Mouse (Mus musculus): ENCODE measurements around the gene Timd2.
A peak's percentile ranks its signal among the peaks of the same experiment; 100 is the strongest.
"Not testable (repeated sequence)": the region's sequence is repeated elsewhere in the genome, so short reads cannot be mapped to it uniquely, and the experiment has no call there.

Gene Timd2

GRCm38 (mm10) chr11:46652476-46652875, 54.4 kb downstream of the Timd2 start:
- DNase-seq: no peak

DNA sequence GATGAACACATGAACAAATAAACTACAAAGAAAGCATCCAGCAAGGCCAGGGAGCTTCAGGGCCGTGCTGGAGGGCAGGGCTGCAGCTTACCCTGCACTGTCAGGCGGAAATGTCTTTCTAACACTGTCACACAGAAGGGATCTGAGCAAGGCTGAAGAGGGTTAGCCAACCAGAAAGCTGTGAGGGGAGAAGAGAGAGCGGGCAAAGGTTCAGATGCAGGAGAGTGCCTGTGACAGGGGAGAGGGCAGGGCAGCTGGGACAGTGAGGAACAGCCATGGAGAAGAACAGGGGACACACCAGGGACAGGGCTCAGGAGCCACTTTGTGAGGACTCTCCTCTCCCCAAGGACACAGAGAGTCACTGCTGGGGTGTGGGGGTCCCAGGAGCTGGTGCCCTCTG, 57.2 kb downstream of the Timd2 start:
- not testable (repeated sequence) for DNase-seq

DNA sequence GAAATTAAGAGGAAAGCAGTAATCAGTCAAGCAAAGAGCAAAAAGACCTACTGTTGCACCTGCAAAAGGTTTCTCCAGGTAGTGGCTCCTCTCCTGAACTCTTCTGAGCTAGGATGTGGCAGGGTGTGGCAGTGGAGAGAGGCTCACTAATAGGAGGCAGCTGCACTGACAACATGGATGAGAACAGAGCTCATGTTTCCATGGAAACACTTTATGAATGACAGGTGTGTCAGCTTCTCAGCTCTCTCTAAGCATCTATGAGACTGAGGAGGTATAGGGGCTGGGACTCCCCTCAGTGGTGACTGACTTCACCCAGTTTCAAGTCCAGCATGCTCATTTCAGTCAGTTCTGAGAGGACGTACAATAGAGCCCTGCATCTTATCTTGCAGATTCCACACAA, 62.0 kb downstream of the Timd2 start:
- no peak for DNase-seq

- no peak for DNase-seq
Observed at GRCm38 (mm10) chr11:46636568-46636967, 70.3 kb downstream of the Timd2 start.

- not testable (repeated sequence) for DNase-seq
Observed at GRCm38 (mm10) chr11:46635516-46635915, 71.3 kb downstream of the Timd2 start.

- peak; percentile 18 for DNase-seq
Observed at GRCm38 (mm10) chr11:46631635-46632034, 75.2 kb downstream of the Timd2 start.

GRCm38 (mm10) chr11:46629211-46629795, 77.6 kb downstream of the Timd2 start, which contains the start of gene Dppa1:
Gene Dppa1, minus strand, starts transcription at chr11:46629261.
- no peak for DNase-seq

DNA sequence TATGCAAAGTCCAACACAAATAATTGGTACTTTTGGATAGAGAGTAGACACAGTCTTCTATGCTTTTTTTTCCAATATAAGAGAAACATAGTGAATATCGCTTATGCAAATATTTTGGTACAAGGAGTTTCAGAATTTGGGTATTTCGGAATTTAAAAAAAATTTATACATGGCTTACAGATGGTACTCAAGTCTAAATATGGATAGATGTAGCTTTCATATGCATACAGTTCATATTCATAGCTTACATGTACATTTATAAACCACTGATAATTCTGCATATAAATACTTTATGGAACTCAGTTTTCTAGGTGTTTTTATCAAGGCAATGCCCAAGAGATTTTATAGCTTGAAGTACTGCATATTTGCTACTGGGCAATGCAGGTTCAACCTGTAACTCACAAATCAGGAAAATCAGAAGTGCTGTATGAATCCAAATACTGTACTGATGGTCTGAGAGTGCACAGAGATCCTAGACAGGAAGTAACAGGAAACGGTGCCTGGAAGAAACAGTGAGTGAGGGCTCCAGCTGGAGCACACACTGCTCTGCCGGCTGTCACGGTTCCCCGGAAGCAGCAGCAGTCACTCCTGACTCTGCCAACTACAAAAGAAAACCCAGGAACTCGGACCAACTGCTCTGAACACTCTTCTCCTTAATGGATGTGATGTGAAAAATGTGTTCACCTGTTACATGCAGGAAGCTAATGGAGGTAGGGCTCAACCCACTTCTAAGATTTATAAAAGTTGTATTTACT, 86.3 kb downstream of the Timd2 start:
- no peak for DNase-seq

DNA sequence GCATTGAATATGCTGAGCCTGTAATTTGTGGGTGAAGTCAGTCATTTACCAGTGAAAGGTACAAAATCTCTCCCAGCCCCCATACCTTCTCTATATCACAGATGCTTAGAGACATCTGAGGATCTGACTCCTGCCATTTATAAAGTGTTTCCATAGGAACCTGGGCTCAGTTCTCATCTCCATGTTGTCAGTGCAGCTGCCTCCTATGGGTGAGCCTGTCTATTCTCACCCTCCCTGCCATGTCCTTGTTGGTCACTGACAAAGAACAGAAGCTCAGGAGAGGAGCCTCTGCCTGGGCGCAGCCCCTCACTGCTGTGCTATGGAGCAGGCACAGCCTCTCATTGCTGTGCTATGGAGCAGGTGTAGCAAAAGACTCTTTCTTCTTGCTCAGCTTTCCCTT, 86.9 kb downstream of the Timd2 start:
- no peak for DNase-seq
